Mouse (Mus musculus): ENCODE measurements around the gene Pgk1. TPM values are rescaled to one million over a fixed set of nuclear protein-coding genes. Genes with fewer than 3 reads are reported as not detected.
"Not testable (repeated sequence)": the region's sequence is repeated elsewhere in the genome, so short reads cannot be mapped to it uniquely, and the experiment has no call there.

The Pgk1 gene
- total and polyA plus RNA-seq, 3 experiments: 285 to 890 (median 528) TPM

DNA sequence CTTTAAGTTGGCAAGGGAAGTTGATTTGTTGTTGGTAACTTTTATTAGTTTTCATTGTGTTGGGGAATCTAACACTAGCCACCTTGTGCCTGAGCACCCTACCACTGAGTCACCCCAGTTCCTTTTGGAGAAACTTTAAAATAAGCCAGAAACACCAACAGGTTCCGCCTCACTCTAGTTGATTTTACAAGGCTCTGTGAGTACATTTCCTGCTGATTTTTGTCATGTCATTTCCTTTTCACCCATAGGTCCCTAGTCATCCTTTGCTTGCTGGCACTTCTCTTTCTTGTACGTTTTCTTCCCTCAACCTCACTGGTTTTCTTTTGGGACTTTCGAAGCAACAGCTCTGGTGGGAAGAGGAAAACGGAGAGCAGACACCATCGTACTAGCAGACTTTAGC lies 2.5 kb downstream of the Pgk1 start (continued):
- no peak for TF ChIP-seq E2F4 (IDR thresholded peaks at IDR 0.05; ENCODE audit: borderline replicate concordance, low read depth, low read length)
- no peak for TF ChIP-seq KAT2A (conservative IDR thresholded peaks at IDR 0.05; ENCODE audit: low read depth, low read length)
- no peak for TF ChIP-seq SMC3 (IDR thresholded peaks at IDR 0.05; ENCODE audit: low read depth, low read length)
- no peak for TF ChIP-seq USF1 (IDR thresholded peaks at IDR 0.05; ENCODE audit: low read depth, low read length)
- peak; percentile 21; the same call in 1 of the 2 replicates for TF ChIP-seq MXI1 (IDR thresholded peaks at IDR 0.05; ENCODE audit: low read depth, low read length)
- TF ChIP-seq HCFC1 (IDR thresholded peaks at IDR 0.05; ENCODE audit: low read depth, low read length): no peak
- no peak for TF ChIP-seq ZNF384 (IDR thresholded peaks at IDR 0.05; ENCODE audit: low read depth, low read length)

DNA sequence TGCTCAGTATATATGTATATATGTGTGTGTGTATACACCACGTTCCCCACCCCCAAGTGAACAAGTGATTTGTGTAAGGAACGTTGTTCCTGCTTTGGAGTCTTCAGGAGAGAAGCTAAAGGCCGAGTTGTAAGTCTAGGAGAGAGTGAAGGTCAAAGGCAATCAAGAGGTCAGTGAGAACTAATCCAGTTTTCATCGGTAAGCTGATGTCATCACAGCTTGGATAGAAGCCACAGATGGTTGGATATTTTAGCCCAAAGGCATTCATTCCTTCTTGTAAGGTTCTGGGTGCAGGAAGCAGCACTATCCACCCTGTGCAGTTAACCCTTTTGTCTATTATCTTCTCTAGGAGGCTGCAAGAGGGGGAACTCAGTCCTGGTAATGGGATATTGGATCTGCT lies 3.2 kb downstream of the Pgk1 start:
- DNase-seq (ENCODE audit: low read depth, low spot score): no peak
- Histone ChIP-seq H3K4me1 (ENCODE audit: control insufficient read depth in 1 of 2, insufficient read depth in 2 of 2, low read length in 2 of 2) (peaks cover 0 to 13% of the 10 kb centered on the region in 2 experiments; a peak in 3 of 4 replicates), H3K36me3 (ENCODE audit: control insufficient read depth in 1 of 2, insufficient read depth in 2 of 2, low read length in 2 of 2) (peaks cover 18 to 25% of the 10 kb centered on the region in 2 experiments), H3K79me2 (ENCODE audit: control insufficient read depth, insufficient read depth, low read length, poor library complexity) (peaks cover 51% of the 10 kb centered on the region), H3K9ac (ENCODE audit: control insufficient read depth, low read depth, low read length, poor library complexity, severe bottlenecking) (peak overlapping the region; percentile 75; the same call in 1 of the 2 replicates), H3K4me3 (ENCODE audit: control insufficient read depth in 1 of 2, insufficient read depth in 1 of 2, low read depth in 2 of 2, low read length in 2 of 2) (peak overlapping the region; percentile 91 to 99; a peak in 3 of 4 replicates), H3K9me3 (replicated peaks; ENCODE audit: insufficient read depth, low read length) (no peaks in the 10 kb centered on the region), H3K27ac (ENCODE audit: control insufficient read depth, low read depth, low read length) (no peak overlapping the region), H3K27me3 (ENCODE audit: control insufficient read depth in 1 of 2, insufficient read depth in 2 of 2, low read length in 2 of 2) (no peaks in the 10 kb centered on the region)
- TF ChIP-seq ELF1 (IDR thresholded peaks at IDR 0.05; ENCODE audit: low read depth, low read length) (no peak), KAT2A (conservative IDR thresholded peaks at IDR 0.05; ENCODE audit: low read depth, low read length) (no peak), SIN3A (IDR thresholded peaks at IDR 0.05; ENCODE audit: low read length) (no peak), CHD1 (IDR thresholded peaks at IDR 0.05; ENCODE audit: low read depth, low read length) (no peak), MEF2A (IDR thresholded peaks at IDR 0.05; ENCODE audit: extremely low read depth, insufficient replicate concordance, low read depth, low read length, poor library complexity, severe bottlenecking) (no peak), POLR2AphosphoS2 (IDR thresholded peaks at IDR 0.05; ENCODE audit: low read length) (no peak), CHD2 (IDR thresholded peaks at IDR 0.05; ENCODE audit: low read length) (no peak), JUND (IDR thresholded peaks at IDR 0.05; ENCODE audit: low read depth, low read length) (no peak), MAX (IDR thresholded peaks at IDR 0.05; ENCODE audit: low read length) (no peak), ZNF384 (IDR thresholded peaks at IDR 0.05; ENCODE audit: low read depth, low read length) (no peak)

DNA sequence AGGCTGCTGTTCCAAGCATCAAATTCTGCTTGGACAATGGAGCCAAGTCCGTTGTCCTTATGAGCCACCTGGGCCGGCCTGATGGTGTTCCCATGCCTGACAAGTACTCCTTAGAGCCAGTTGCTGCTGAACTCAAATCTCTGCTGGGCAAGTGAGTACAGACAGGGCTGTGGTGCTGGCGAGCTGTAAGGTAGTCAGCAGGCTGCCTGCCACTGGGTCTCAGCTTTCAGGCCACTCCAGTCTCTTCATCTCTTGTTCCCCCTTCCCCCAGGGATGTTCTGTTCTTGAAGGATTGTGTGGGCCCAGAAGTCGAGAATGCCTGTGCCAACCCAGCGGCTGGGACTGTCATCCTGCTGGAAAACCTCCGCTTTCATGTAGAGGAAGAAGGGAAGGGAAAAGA lies 7.5 kb downstream of the Pgk1 start:
- not testable (repeated sequence) for H3K9me3 ChIP-seq (replicated peaks; ENCODE audit: insufficient read depth, low read length); H3K9ac ChIP-seq (ENCODE audit: control insufficient read depth, low read depth, low read length, poor library complexity, severe bottlenecking); H3K27ac ChIP-seq (ENCODE audit: control insufficient read depth, low read depth, low read length); H3K4me3 ChIP-seq (ENCODE audit: control insufficient read depth in 1 of 2, insufficient read depth in 1 of 2, low read depth in 2 of 2, low read length in 2 of 2); H3K4me1 ChIP-seq (ENCODE audit: control insufficient read depth in 1 of 2, insufficient read depth in 2 of 2, low read length in 2 of 2); H3K27me3 ChIP-seq (ENCODE audit: control insufficient read depth in 1 of 2, insufficient read depth in 2 of 2, low read length in 2 of 2); DNase-seq (ENCODE audit: low read depth, low spot score)
- H3K36me3 ChIP-seq (ENCODE audit: control insufficient read depth in 1 of 2, insufficient read depth in 2 of 2, low read length in 2 of 2): peaks cover 19 to 31% of the 10 kb centered on the region in 2 experiments
- H3K79me2 ChIP-seq (ENCODE audit: control insufficient read depth, insufficient read depth, low read length, poor library complexity): peaks cover 27% of the 10 kb centered on the region
